Mouse (Mus musculus): ENCODE data around the gene Tktl2. TPM values are rescaled to one million over a fixed set of nuclear protein-coding genes. Genes with fewer than 3 reads are reported as not detected.

Gene Tktl2
- not detected in 2 replicates for polyA plus RNA-seq (2012; rRNA removed)

GRCm38 (mm10) chr8:66511537-66511936, at the start of gene Tktl2:
Gene Tktl2, plus strand, starts transcription at chr8:66511756.

GRCm38 (mm10) chr8:66486084-66486763, 25.3 kb upstream of the Tktl2 start, which contains the start of gene Tma16:
Gene Tma16, minus strand, starts transcription at chr8:66486530.

Other genes starting within 250 kb of the Tktl2 start
- 13.0 and 15.5 TPM in 2 replicates for gene Tma16, start 25.2 kb upstream of the Tktl2 start, polyA plus RNA-seq (2012; rRNA removed)
- gene Npy5r, start 176.4 kb downstream of the Tktl2 start, polyA plus RNA-seq (2012; rRNA removed): 0.04 and 0.09 TPM in 2 replicates
- gene Npy1r, start 185.4 kb downstream of the Tktl2 start, polyA plus RNA-seq (2012; rRNA removed): 0.80 and 1.3 TPM in 2 replicates

Data from central nervous system, embryonic 11.5 days (tissue).